Mouse (Mus musculus): Measurements from ENCODE around the gene 4930535I16Rik.
A peak's percentile ranks its signal among the peaks of the same experiment; 100 is the strongest.
"Not testable (repeated sequence)": the region's sequence is repeated elsewhere in the genome, so short reads cannot be mapped to it uniquely, and the experiment has no call there.

The 4930535I16Rik gene

GRCm38 (mm10) chr4:123917548-123918140 is at the start of gene 4930535I16Rik:
Gene 4930535I16Rik (minus strand): TSS chr4:123918022.
- DNase-seq (ENCODE audit: low spot score in 2 of 2), result peak in 1 of 2 experiments; percentile 43

GRCm38 (mm10) chr4:123962721-123963120 is 44.9 kb upstream of the 4930535I16Rik start:
- DNase-seq (ENCODE audit: low spot score in 2 of 2), result no peak

- DNase-seq (ENCODE audit: low spot score in 2 of 2), result no peak
Observed at GRCm38 (mm10) chr4:123960955-123961354, 43.1 kb upstream of the 4930535I16Rik start.

- no peak for DNase-seq (ENCODE audit: low spot score in 2 of 2)
Observed at GRCm38 (mm10) chr4:123957891-123958290, 40.1 kb upstream of the 4930535I16Rik start.

- DNase-seq (ENCODE audit: low spot score in 2 of 2), result no peak
Observed at GRCm38 (mm10) chr4:123957492-123957808, 39.6 kb upstream of the 4930535I16Rik start.

- DNase-seq (ENCODE audit: low spot score in 2 of 2), result peak; percentile 54 to 86
Observed at GRCm38 (mm10) chr4:123956703-123957491, 39.1 kb upstream of the 4930535I16Rik start.

- no peak for DNase-seq (ENCODE audit: low spot score in 2 of 2)
Observed at GRCm38 (mm10) chr4:123952059-123952458, 34.2 kb upstream of the 4930535I16Rik start.

- no peak for DNase-seq (ENCODE audit: low spot score in 2 of 2)
Observed at GRCm38 (mm10) chr4:123949649-123950048, 31.8 kb upstream of the 4930535I16Rik start.

- no peak for DNase-seq (ENCODE audit: low spot score in 2 of 2)
Observed at GRCm38 (mm10) chr4:123948901-123949300, 31.1 kb upstream of the 4930535I16Rik start.

GRCm38 (mm10) chr4:123947149-123947548 is 29.3 kb upstream of the 4930535I16Rik start:
- no peak for DNase-seq (ENCODE audit: low spot score in 2 of 2)

GRCm38 (mm10) chr4:123946701-123947100 is 28.9 kb upstream of the 4930535I16Rik start:
- DNase-seq (ENCODE audit: low spot score in 2 of 2), result no peak

GRCm38 (mm10) chr4:123940878-123941277 is 23.1 kb upstream of the 4930535I16Rik start:
- not testable (repeated sequence) for DNase-seq (ENCODE audit: low spot score in 2 of 2)

- DNase-seq (ENCODE audit: low spot score in 2 of 2), result peak; percentile 68 to 89
Observed at GRCm38 (mm10) chr4:123939838-123940237, 22.0 kb upstream of the 4930535I16Rik start.

GRCm38 (mm10) chr4:123936059-123936458 is 18.2 kb upstream of the 4930535I16Rik start:
- no peak for DNase-seq (ENCODE audit: low spot score in 2 of 2)

- DNase-seq (ENCODE audit: low spot score in 2 of 2), result no peak
Observed at GRCm38 (mm10) chr4:123934306-123934705, 16.5 kb upstream of the 4930535I16Rik start.

GRCm38 (mm10) chr4:123929994-123930393 is 12.2 kb upstream of the 4930535I16Rik start:
- no peak for DNase-seq (ENCODE audit: low spot score in 2 of 2)

- no peak for DNase-seq (ENCODE audit: low spot score in 2 of 2)
Observed at GRCm38 (mm10) chr4:123927961-123928360, 10.1 kb upstream of the 4930535I16Rik start.

GRCm38 (mm10) chr4:123921055-123921565 is 3.3 kb upstream of the 4930535I16Rik start:
- DNase-seq (ENCODE audit: low spot score in 2 of 2), result no peak

GRCm38 (mm10) chr4:123918851-123919250 is 1.0 kb upstream of the 4930535I16Rik start:
- no peak for DNase-seq (ENCODE audit: low spot score in 2 of 2)

- peak; percentile 100 for DNase-seq (ENCODE audit: low spot score in 2 of 2)
Observed at GRCm38 (mm10) chr4:123916748-123917547, 874 bp downstream of the 4930535I16Rik start, which contains the start of gene Rragc. Gene Rragc (plus strand): TSS chr4:123917446.

GRCm38 (mm10) chr4:123912431-123912830 is 5.4 kb downstream of the 4930535I16Rik start:
- DNase-seq (ENCODE audit: low spot score in 2 of 2), result no peak

GRCm38 (mm10) chr4:123911503-123911902 is 6.3 kb downstream of the 4930535I16Rik start:
- DNase-seq (ENCODE audit: low spot score in 2 of 2), result no peak

Measured in spleen, postnatal 4 days (tissue).